Mouse (Mus musculus) embryonic facial prominence, embryonic 11.5 days (tissue): Measurements from ENCODE around the gene Krt28. TPM values are rescaled to one million over a fixed set of nuclear protein-coding genes. Genes with fewer than 3 reads are reported as not detected.

Experiments
- ATAC-seq: fragments of 200-750 bp; cut with Nextera tagmentation; replicated peaks from 2 replicates; pipeline ENCODE4 v1.8.0; 2017; ENCODE audit warnings: low read depth; ENCODE audit not compliant: insufficient number of reproducible peaks, low FRiP score, low TSS enrichment
- DNase-seq: peaks from one replicate; pipeline ENCODE4 v3.0.0-alpha.2; 2015; ENCODE audit warnings: low spot score
- H3K27ac ChIP-seq: fragments of 300-500 bp; sonication (generic); replicated peaks from 2 replicates; pipeline ENCODE4 v1.5.1; 2014; ENCODE audit warnings: mild to moderate bottlenecking, low read depth, low read length, control low read depth
- H3K27me3 ChIP-seq: fragments of 300-500 bp; sonication (generic); 2 replicates; pipeline ENCODE4 v1.6.1; 2014; ENCODE audit warnings: mild to moderate bottlenecking, low read length, moderate library complexity, mixed read lengths; ENCODE audit not compliant: control insufficient read depth, insufficient read depth
- H3K36me3 ChIP-seq: fragments of 300-500 bp; sonication (generic); replicated peaks from 2 replicates; pipeline ENCODE4 v1.6.1; 2014; ENCODE audit warnings: low read depth, mild to moderate bottlenecking, low read length, moderate library complexity, mixed read lengths; ENCODE audit not compliant: control insufficient read depth, insufficient read depth
- H3K4me1 ChIP-seq: fragments of 300-500 bp; sonication (generic); 2 replicates; pipeline ENCODE4 v1.6.1; 2014; ENCODE audit warnings: low read length, mixed read lengths; ENCODE audit not compliant: control insufficient read depth, insufficient read depth
- H3K4me2 ChIP-seq: fragments of 300-500 bp; sonication (generic); 2 replicates; pipeline ENCODE4 v1.6.1; 2014; ENCODE audit warnings: low read depth, mild to moderate bottlenecking, control low read depth, low read length, moderate library complexity
- H3K4me3 ChIP-seq: fragments of 300-500 bp; sonication (generic); 2 replicates; pipeline ENCODE4 v1.5.1; 2014; ENCODE audit warnings: low read depth, low read length, control low read depth
- H3K9ac ChIP-seq: fragments of 300-500 bp; sonication (generic); replicated peaks from 2 replicates; pipeline ENCODE4 v1.6.1; 2014; ENCODE audit warnings: mild to moderate bottlenecking, control low read depth, low read length
- H3K9me3 ChIP-seq: fragments of 300-500 bp; sonication (generic); replicated peaks from 2 replicates; pipeline ENCODE4 v1.6.1; 2016; ENCODE audit warnings: mild to moderate bottlenecking, low read length, inconsistent platforms, mixed read lengths; ENCODE audit not compliant: control insufficient read depth
- WGBS: fragments of 180-500 bp; shearing (Covaris S2); extraction: QIAGEN DNeasy Blood & Tissue Kit; methylation state at CpG from one replicate; pipeline ENCODE4 v1.1.7; 2014; 5-methylcytosine and 5-hydroxymethylcytosine counted together
- polyA plus RNA-seq: library from polyadenylated mRNA; unstranded; fragments of >200 nt; fragmentation: Nextera tagmentation; extraction: Ambion mirVana; gene quantifications from 2 replicates; pipeline ENCODE4 v1.2.1, GENCODE M21; 2014

Krt28 gene
- polyA plus RNA-seq, 1 experiment from 2014 or later = 0.34 TPM

DNA sequence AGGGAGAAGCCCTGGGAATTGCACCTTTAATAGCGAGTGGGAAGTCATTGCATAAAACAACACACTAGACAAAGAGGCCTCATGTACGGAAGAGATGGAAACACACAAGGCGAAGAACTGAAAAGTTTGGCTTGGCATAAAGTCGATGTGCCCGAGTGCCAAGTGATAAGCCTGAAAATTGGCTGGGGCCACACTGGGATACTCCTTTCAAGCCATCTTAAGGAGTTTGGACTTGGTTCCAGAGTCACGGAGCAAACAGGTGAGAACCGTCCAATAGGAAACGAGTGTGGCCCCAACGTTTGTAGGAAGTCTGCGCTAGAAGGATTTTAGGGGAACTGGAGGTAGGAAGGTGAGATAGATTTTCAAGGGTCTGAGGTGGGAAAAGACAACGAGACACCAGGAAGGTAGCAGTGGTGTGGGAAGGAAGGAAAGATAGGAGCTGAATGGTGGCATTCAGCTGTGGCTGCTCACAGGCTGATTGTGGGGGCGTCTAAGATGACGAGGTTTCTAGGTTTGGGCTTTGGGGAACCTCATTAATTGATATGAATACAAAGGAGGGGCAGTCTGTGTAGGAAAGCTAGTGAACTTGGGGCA, 25.4 kb upstream of the Krt28 start:
- H3K4me1 ChIP-seq = no peaks in the 10 kb centered on the region
- H3K27ac ChIP-seq = no peak overlapping the region
- no peak overlapping the region for H3K9ac ChIP-seq
- ATAC-seq = no peak
- 85% methylated on average over 13 of the region's 13 CpGs for WGBS
- no peak overlapping the region for H3K4me2 ChIP-seq
- H3K27me3 ChIP-seq = no peaks in the 10 kb centered on the region
- no peaks in the 10 kb centered on the region for H3K9me3 ChIP-seq
- no peaks in the 10 kb centered on the region for H3K36me3 ChIP-seq
- DNase-seq = no peak
- no peak overlapping the region for H3K4me3 ChIP-seq

- Histone ChIP-seq H3K4me3 (no peak overlapping the region), H3K9ac (no peak overlapping the region), H3K27ac (no peak overlapping the region), H3K4me2 (no peak overlapping the region), H3K9me3 (no peaks in the 10 kb centered on the region), H3K4me1 (no peaks in the 10 kb centered on the region), H3K36me3 (no peaks in the 10 kb centered on the region), H3K27me3 (no peaks in the 10 kb centered on the region)
- DNase-seq (no peak), ATAC-seq (no peak)
- whole genome bisulfite sequencing = 43% methylated on average over 7 of the region's 8 CpGs
Measured at GRCm38 (mm10) chr11:99398832-99399231, 24.1 kb upstream of the Krt28 start.

DNA sequence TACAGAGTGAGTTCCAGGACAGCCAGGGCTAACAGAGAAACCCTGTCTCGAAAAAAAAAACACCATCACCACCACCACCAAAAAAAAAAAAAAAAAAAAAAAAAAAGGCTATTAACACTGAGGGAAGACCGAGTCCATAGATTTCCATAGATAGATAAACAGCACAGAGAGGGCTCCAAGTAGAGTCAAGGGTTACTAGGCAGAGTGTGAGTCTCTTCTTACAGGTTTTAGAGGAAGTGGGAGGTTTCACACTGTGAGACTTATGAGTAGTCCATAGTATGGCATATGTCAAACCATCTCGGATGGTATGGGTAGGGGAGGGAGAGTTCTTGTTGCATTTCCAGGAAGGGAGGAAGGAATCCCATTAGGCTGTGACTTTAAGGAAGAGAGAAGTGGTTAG, 23.4 kb upstream of the Krt28 start:
- Histone ChIP-seq H3K27ac (no peak overlapping the region), H3K4me2 (no peak overlapping the region), H3K9me3 (no peaks in the 10 kb centered on the region), H3K4me3 (no peak overlapping the region), H3K9ac (no peak overlapping the region), H3K4me1 (no peaks in the 10 kb centered on the region), H3K27me3 (no peaks in the 10 kb centered on the region), H3K36me3 (no peaks in the 10 kb centered on the region)
- 67% methylated on average over 3 of the region's 3 CpGs for WGBS
- no peak for ATAC-seq
- no peak for DNase-seq

- Histone ChIP-seq H3K4me3 (no peak overlapping the region), H3K27me3 (no peaks in the 10 kb centered on the region), H3K9ac (no peak overlapping the region), H3K36me3 (no peaks in the 10 kb centered on the region), H3K27ac (no peak overlapping the region), H3K9me3 (no peaks in the 10 kb centered on the region), H3K4me2 (no peak overlapping the region), H3K4me1 (no peaks in the 10 kb centered on the region)
- 77% methylated on average over 2 of the region's 2 CpGs for WGBS
- no peak for ATAC-seq
- DNase-seq = no peak
Measured at GRCm38 (mm10) chr11:99396661-99397060, 22.0 kb upstream of the Krt28 start.

GRCm38 (mm10) chr11:99396034-99396433, 21.3 kb upstream of the Krt28 start:
- H3K4me3 ChIP-seq = no peak overlapping the region
- H3K27ac ChIP-seq = no peak overlapping the region
- H3K27me3 ChIP-seq = no peaks in the 10 kb centered on the region
- H3K9ac ChIP-seq = no peak overlapping the region
- ATAC-seq = no peak
- no peaks in the 10 kb centered on the region for H3K4me1 ChIP-seq
- no peak overlapping the region for H3K4me2 ChIP-seq
- no peaks in the 10 kb centered on the region for H3K36me3 ChIP-seq
- 45% methylated on average over 3 of the region's 3 CpGs for WGBS
- no peak for DNase-seq
- no peaks in the 10 kb centered on the region for H3K9me3 ChIP-seq

DNA sequence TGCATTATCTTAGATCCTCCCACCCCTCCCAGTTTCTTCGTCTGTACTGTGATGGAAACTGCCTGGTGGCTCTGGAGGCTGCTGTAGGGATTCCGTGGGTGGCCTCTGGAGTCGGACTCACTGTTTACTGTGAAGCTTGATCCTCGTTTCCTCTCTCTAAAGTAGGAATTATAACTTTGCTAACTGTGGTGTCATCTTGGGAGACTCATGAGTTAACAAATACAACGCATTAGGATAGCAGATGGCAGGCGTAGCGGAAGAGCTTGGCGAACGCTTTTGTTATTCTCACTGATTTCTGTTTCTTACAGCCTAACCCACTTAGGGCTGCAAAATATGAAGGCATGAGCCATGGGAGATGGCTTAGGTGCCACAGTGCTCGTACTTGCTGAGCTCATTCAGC, 17.8 kb upstream of the Krt28 start:
- H3K9ac ChIP-seq = no peak overlapping the region
- no peaks in the 10 kb centered on the region for H3K4me1 ChIP-seq
- no peak overlapping the region for H3K4me3 ChIP-seq
- ATAC-seq = no peak
- no peak overlapping the region for H3K27ac ChIP-seq
- no peak for DNase-seq
- 88% methylated on average over 10 of the region's 10 CpGs for WGBS
- no peaks in the 10 kb centered on the region for H3K9me3 ChIP-seq
- H3K27me3 ChIP-seq = no peaks in the 10 kb centered on the region
- no peak overlapping the region for H3K4me2 ChIP-seq
- H3K36me3 ChIP-seq = no peaks in the 10 kb centered on the region

GRCm38 (mm10) chr11:99391375-99391774, 16.7 kb upstream of the Krt28 start:
- Histone ChIP-seq H3K9me3 (no peaks in the 10 kb centered on the region), H3K4me3 (no peak overlapping the region), H3K27ac (no peak overlapping the region), H3K36me3 (no peaks in the 10 kb centered on the region), H3K4me2 (no peak overlapping the region), H3K27me3 (no peaks in the 10 kb centered on the region), H3K4me1 (no peaks in the 10 kb centered on the region), H3K9ac (no peak overlapping the region)
- DNase-seq = no peak
- WGBS = 82% methylated on average over 6 of the region's 6 CpGs
- no peak for ATAC-seq

GRCm38 (mm10) chr11:99390866-99391265, 16.2 kb upstream of the Krt28 start:
- H3K4me1 ChIP-seq = no peaks in the 10 kb centered on the region
- no peaks in the 10 kb centered on the region for H3K9me3 ChIP-seq
- no peak overlapping the region; the same call in 1 of the 2 replicates for H3K27ac ChIP-seq
- 77% methylated on average over 7 of the region's 7 CpGs for WGBS
- H3K9ac ChIP-seq = no peak overlapping the region
- no peak overlapping the region for H3K4me3 ChIP-seq
- DNase-seq (peak; percentile 3), ATAC-seq (no peak)
- H3K4me2 ChIP-seq = no peak overlapping the region
- H3K36me3 ChIP-seq = no peaks in the 10 kb centered on the region
- H3K27me3 ChIP-seq = no peaks in the 10 kb centered on the region
